Mouse (Mus musculus): ENCODE measurements at regions not wholly inside any gene's neighbourhood (a gene's known extent, or its start where the extent isn't known, plus 50 kb on each side); places are given as distances from the start of the nearest gene placed in this dataset.

DNA sequence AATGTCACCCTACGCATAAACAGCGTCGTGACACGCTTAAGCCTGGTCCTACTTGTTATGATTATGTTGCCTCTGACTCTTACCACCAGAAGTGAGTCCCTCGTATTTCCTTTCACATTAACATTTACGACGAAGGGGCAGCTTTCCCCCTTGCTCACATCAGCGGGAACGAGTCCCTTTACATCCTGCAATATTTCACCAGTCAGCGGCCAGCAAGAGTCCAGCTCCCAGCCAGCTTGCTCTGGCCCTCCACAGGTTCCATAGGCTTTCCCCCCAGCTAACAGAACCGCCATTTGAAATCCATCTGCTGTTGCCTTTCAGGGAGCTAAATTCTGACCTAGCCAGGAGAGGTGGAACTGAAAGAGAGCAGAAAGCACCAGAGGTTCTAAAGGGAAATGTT, 342.5 kb downstream of the Lmo4 start:
- no peak overlapping the region for H3K4me2 ChIP-seq
- no peak for DNase-seq (ENCODE audit: low spot score)
- WGBS = 72% methylated on average over 11 of the region's 11 CpGs

GRCm38 (mm10) chr3:143861866-143862265, 343.2 kb downstream of the Lmo4 start:
- no peaks in the 10 kb centered on the region for H3K36me3 ChIP-seq (ENCODE audit: control insufficient read depth, insufficient read depth, low read length)
- no peaks in the 10 kb centered on the region for H3K27me3 ChIP-seq (replicated peaks; ENCODE audit: control insufficient read depth, insufficient read depth, low read length)

More for the DNA sequence above, 342.5 kb downstream of the Lmo4 start:
- no peak for ATAC-seq (replicated peaks; ENCODE audit: low FRiP score)
- Histone ChIP-seq H3K9me3 (ENCODE audit: control insufficient read depth, low read length) (no peaks in the 10 kb centered on the region), H3K9ac (ENCODE audit: low read depth, low read length) (no peak overlapping the region), H3K27ac (ENCODE audit: low read depth, low read length) (no peak overlapping the region), H3K4me3 (ENCODE audit: low read depth, low read length) (no peak overlapping the region), H3K36me3 (ENCODE audit: control insufficient read depth, insufficient read depth, low read length) (no peaks in the 10 kb centered on the region), H3K27me3 (replicated peaks; ENCODE audit: control insufficient read depth, insufficient read depth, low read length) (no peaks in the 10 kb centered on the region), H3K4me1 (replicated peaks; ENCODE audit: control insufficient read depth, insufficient read depth, low read length) (no peaks in the 10 kb centered on the region)

GRCm38 (mm10) chr3:143835611-143836240, 369.3 kb downstream of the Lmo4 start:
- WGBS = 85% methylated on average over 7 of the region's 7 CpGs
- H3K4me1 ChIP-seq (replicated peaks; ENCODE audit: control insufficient read depth, insufficient read depth, low read length) = no peaks in the 10 kb centered on the region
- no peak for ATAC-seq (replicated peaks; ENCODE audit: low FRiP score)
- H3K9me3 ChIP-seq (ENCODE audit: control insufficient read depth, low read length) = no peaks in the 10 kb centered on the region
- H3K27me3 ChIP-seq (replicated peaks; ENCODE audit: control insufficient read depth, insufficient read depth, low read length) = no peaks in the 10 kb centered on the region
- H3K36me3 ChIP-seq (ENCODE audit: control insufficient read depth, insufficient read depth, low read length) = no peaks in the 10 kb centered on the region
- no peak overlapping the region for H3K4me2 ChIP-seq
- H3K4me3 ChIP-seq (ENCODE audit: low read depth, low read length) = no peak overlapping the region
- DNase-seq (ENCODE audit: low spot score) = no peak
- no peak overlapping the region for H3K9ac ChIP-seq (ENCODE audit: low read depth, low read length)
- H3K27ac ChIP-seq (ENCODE audit: low read depth, low read length) = no peak overlapping the region

More at GRCm38 (mm10) chr3:143861866-143862265, 343.2 kb downstream of the Lmo4 start:
- Histone ChIP-seq H3K4me2 (no peak overlapping the region), H3K4me1 (replicated peaks; ENCODE audit: control insufficient read depth, insufficient read depth, low read length) (no peaks in the 10 kb centered on the region), H3K9me3 (ENCODE audit: control insufficient read depth, low read length) (no peaks in the 10 kb centered on the region), H3K27ac (ENCODE audit: low read depth, low read length) (no peak overlapping the region), H3K9ac (ENCODE audit: low read depth, low read length) (no peak overlapping the region), H3K4me3 (ENCODE audit: low read depth, low read length) (no peak overlapping the region)
- DNase-seq (ENCODE audit: low spot score) = no peak
- no peak for ATAC-seq (replicated peaks; ENCODE audit: low FRiP score)
- WGBS = 81% methylated on average over 4 of the region's 4 CpGs

GRCm38 (mm10) chr3:143834725-143835124, 370.3 kb downstream of the Lmo4 start:
- no peak overlapping the region for H3K9ac ChIP-seq (ENCODE audit: low read depth, low read length)
- H3K27ac ChIP-seq (ENCODE audit: low read depth, low read length) = no peak overlapping the region
- H3K27me3 ChIP-seq (replicated peaks; ENCODE audit: control insufficient read depth, insufficient read depth, low read length) = no peaks in the 10 kb centered on the region
- H3K36me3 ChIP-seq (ENCODE audit: control insufficient read depth, insufficient read depth, low read length) = no peaks in the 10 kb centered on the region
- no peaks in the 10 kb centered on the region for H3K4me1 ChIP-seq (replicated peaks; ENCODE audit: control insufficient read depth, insufficient read depth, low read length)
- 60% methylated on average over 2 of the region's 2 CpGs for WGBS
- ATAC-seq (replicated peaks; ENCODE audit: low FRiP score) (no peak), DNase-seq (ENCODE audit: low spot score) (no peak)
- H3K4me3 ChIP-seq (ENCODE audit: low read depth, low read length) = no peak overlapping the region
- no peak overlapping the region for H3K4me2 ChIP-seq
- no peaks in the 10 kb centered on the region for H3K9me3 ChIP-seq (ENCODE audit: control insufficient read depth, low read length)

- no peaks in the 10 kb centered on the region for H3K9me3 ChIP-seq (ENCODE audit: control insufficient read depth, low read length)
- ATAC-seq (replicated peaks; ENCODE audit: low FRiP score) (no peak), DNase-seq (ENCODE audit: low spot score) (no peak)
- H3K4me2 ChIP-seq = no peak overlapping the region
- no peaks in the 10 kb centered on the region for H3K36me3 ChIP-seq (ENCODE audit: control insufficient read depth, insufficient read depth, low read length)
- no peak overlapping the region for H3K4me3 ChIP-seq (ENCODE audit: low read depth, low read length)
- 21% methylated on average over 1 of the region's 1 CpGs for WGBS
- no peaks in the 10 kb centered on the region for H3K4me1 ChIP-seq (replicated peaks; ENCODE audit: control insufficient read depth, insufficient read depth, low read length)
- H3K9ac ChIP-seq (ENCODE audit: low read depth, low read length) = no peak overlapping the region
- no peaks in the 10 kb centered on the region for H3K27me3 ChIP-seq (replicated peaks; ENCODE audit: control insufficient read depth, insufficient read depth, low read length)
- H3K27ac ChIP-seq (ENCODE audit: low read depth, low read length) = no peak overlapping the region
These were observed 381.6 kb downstream of the Lmo4 start for GRCm38 (mm10) chr3:143823395-143823777.

GRCm38 (mm10) chr3:143822564-143823394, 382.2 kb downstream of the Lmo4 start:
- WGBS = 82% methylated on average over 8 of the region's 8 CpGs
- no peak overlapping the region for H3K4me3 ChIP-seq (ENCODE audit: low read depth, low read length)
- no peak overlapping the region for H3K27ac ChIP-seq (ENCODE audit: low read depth, low read length)
- no peak overlapping the region for H3K9ac ChIP-seq (ENCODE audit: low read depth, low read length)
- DNase-seq (ENCODE audit: low spot score) (no peak), ATAC-seq (replicated peaks; ENCODE audit: low FRiP score) (no peak)
- H3K4me2 ChIP-seq = no peak overlapping the region
- H3K9me3 ChIP-seq (ENCODE audit: control insufficient read depth, low read length) = no peaks in the 10 kb centered on the region
- H3K36me3 ChIP-seq (ENCODE audit: control insufficient read depth, insufficient read depth, low read length) = no peaks in the 10 kb centered on the region
- no peaks in the 10 kb centered on the region for H3K4me1 ChIP-seq (replicated peaks; ENCODE audit: control insufficient read depth, insufficient read depth, low read length)
- no peaks in the 10 kb centered on the region for H3K27me3 ChIP-seq (replicated peaks; ENCODE audit: control insufficient read depth, insufficient read depth, low read length)

DNA sequence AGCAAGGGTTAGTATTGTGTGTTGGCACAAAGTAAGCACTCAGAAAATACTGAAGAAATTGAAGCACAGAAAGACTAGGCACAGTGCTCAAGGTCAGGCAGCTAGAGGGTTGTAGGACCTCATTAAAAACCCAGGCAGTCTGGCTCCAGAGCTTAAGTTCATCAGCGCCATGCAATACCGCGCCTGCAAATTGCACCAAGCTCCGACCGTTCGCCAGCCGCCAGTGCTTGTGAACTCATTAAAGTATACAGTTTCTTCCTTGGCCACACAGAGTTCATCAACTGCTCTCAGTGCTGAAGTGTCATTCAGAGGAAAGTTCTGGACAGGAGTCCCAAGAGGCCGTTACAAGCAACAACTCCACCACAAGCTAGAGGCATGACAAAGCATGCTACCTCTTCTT, 397.5 kb downstream of the Lmo4 start:
- H3K4me3 ChIP-seq (ENCODE audit: low read depth, low read length) = no peak overlapping the region
- H3K27ac ChIP-seq (ENCODE audit: low read depth, low read length) = no peak overlapping the region
- H3K9ac ChIP-seq (ENCODE audit: low read depth, low read length) = no peak overlapping the region
- H3K9me3 ChIP-seq (ENCODE audit: control insufficient read depth, low read length) = no peaks in the 10 kb centered on the region
- ATAC-seq (replicated peaks; ENCODE audit: low FRiP score) = no peak
- DNase-seq (ENCODE audit: low spot score) = no peak
- no peaks in the 10 kb centered on the region for H3K4me1 ChIP-seq (replicated peaks; ENCODE audit: control insufficient read depth, insufficient read depth, low read length)
- no peak overlapping the region for H3K4me2 ChIP-seq
- H3K36me3 ChIP-seq (ENCODE audit: control insufficient read depth, insufficient read depth, low read length) = no peaks in the 10 kb centered on the region
- 91% methylated on average over 8 of the region's 8 CpGs for WGBS
- no peaks in the 10 kb centered on the region for H3K27me3 ChIP-seq (replicated peaks; ENCODE audit: control insufficient read depth, insufficient read depth, low read length)

DNA sequence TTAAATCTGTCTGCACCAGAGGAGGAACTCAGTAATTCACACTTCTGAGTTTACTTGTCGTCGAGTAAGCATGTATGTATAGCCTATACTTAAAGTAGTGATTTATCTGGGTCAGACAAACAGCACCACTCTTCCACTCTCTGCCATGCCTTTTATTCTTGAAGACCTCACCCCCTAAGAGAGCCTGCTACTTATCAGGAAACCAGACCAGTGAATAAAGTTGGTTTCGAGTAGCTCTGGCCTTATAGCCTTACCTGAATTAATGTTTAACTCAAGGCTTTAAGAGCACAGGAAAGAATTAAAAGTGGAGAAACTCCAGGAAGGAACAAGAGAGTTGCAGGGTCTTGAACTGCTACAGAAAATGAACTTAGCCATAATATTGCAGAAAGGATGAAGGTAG, 398.1 kb downstream of the Lmo4 start:
- ATAC-seq (replicated peaks; ENCODE audit: low FRiP score) (no peak), DNase-seq (ENCODE audit: low spot score) (no peak)
- 75% methylated on average over 3 of the region's 3 CpGs for WGBS

DNA sequence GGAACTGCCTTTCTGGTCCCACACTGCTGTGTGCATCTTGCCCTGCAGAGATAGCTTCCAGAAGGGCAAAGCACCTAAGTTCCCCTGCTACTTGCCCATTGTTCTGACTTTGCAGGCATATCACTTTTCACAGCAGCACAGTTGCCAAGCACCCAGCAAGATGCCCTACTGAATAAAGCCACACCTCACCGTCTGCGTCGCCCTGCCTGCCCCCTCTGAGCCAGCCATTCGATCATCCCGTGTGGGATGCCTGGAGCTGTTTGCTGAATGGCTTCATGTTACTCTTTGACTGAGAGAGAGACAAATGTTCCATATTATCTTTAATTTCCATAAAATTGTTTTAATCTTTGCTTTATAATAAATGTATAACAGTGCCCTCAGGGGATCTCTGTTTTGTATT, 407.2 kb downstream of the Lmo4 start:
- Histone ChIP-seq H3K4me1 (replicated peaks; ENCODE audit: control insufficient read depth, insufficient read depth, low read length) (no peaks in the 10 kb centered on the region), H3K27ac (ENCODE audit: low read depth, low read length) (no peak overlapping the region), H3K36me3 (ENCODE audit: control insufficient read depth, insufficient read depth, low read length) (no peaks in the 10 kb centered on the region), H3K27me3 (replicated peaks; ENCODE audit: control insufficient read depth, insufficient read depth, low read length) (no peaks in the 10 kb centered on the region), H3K9me3 (ENCODE audit: control insufficient read depth, low read length) (no peaks in the 10 kb centered on the region), H3K4me2 (no peak overlapping the region), H3K4me3 (ENCODE audit: low read depth, low read length) (no peak overlapping the region), H3K9ac (ENCODE audit: low read depth, low read length) (no peak overlapping the region)
- no peak for DNase-seq (ENCODE audit: low spot score)
- no peak for ATAC-seq (replicated peaks; ENCODE audit: low FRiP score)
- 65% methylated on average over 5 of the region's 5 CpGs for WGBS

More for the DNA sequence above, 398.1 kb downstream of the Lmo4 start:
- no peak overlapping the region for H3K27ac ChIP-seq (ENCODE audit: low read depth, low read length)
- H3K27me3 ChIP-seq (replicated peaks; ENCODE audit: control insufficient read depth, insufficient read depth, low read length) = no peaks in the 10 kb centered on the region
- no peak overlapping the region for H3K4me3 ChIP-seq (ENCODE audit: low read depth, low read length)
- H3K4me2 ChIP-seq = no peak overlapping the region
- no peaks in the 10 kb centered on the region for H3K9me3 ChIP-seq (ENCODE audit: control insufficient read depth, low read length)
- no peaks in the 10 kb centered on the region for H3K4me1 ChIP-seq (replicated peaks; ENCODE audit: control insufficient read depth, insufficient read depth, low read length)
- no peaks in the 10 kb centered on the region for H3K36me3 ChIP-seq (ENCODE audit: control insufficient read depth, insufficient read depth, low read length)
- no peak overlapping the region for H3K9ac ChIP-seq (ENCODE audit: low read depth, low read length)
